Mouse (Mus musculus) C2C12 (cell line): ENCODE data around the gene Nptxr. TPM values are rescaled to one million over a fixed set of nuclear protein-coding genes. Genes with fewer than 3 reads are reported as not detected.

Experiments used
- H3K27me3 ChIP-seq: one replicate; pipeline ENCODE4 v1.6.1; 2011; ENCODE audit not compliant: control insufficient read depth, insufficient read depth, insufficient read length
- H3K36me3 ChIP-seq: one replicate; pipeline ENCODE4 v1.6.1; 2011; ENCODE audit not compliant: control insufficient read depth, insufficient read depth
- H3K4me3 ChIP-seq: one replicate; pipeline ENCODE4 v1.5.1; 2011; ENCODE audit warnings: mild to moderate bottlenecking, control low read depth; ENCODE audit not compliant: poor library complexity, insufficient read depth, severe bottlenecking
- H3K79me2 ChIP-seq: one replicate; pipeline ENCODE4 v1.6.1; 2011; ENCODE audit not compliant: control insufficient read depth, insufficient read depth
- H3K79me3 ChIP-seq: one replicate; pipeline ENCODE4 v1.6.1; 2011; ENCODE audit warnings: low read depth, control low read depth
- H3ac ChIP-seq: one replicate; pipeline ENCODE3; 2011; ENCODE audit warnings: low read depth; ENCODE audit not compliant: control insufficient read depth, insufficient read length
- CEBPB ChIP-seq: IDR thresholded peaks from one replicate; pipeline ENCODE4 v1.6.1; 2011; ENCODE audit warnings: low read depth, mild to moderate bottlenecking, control low read depth, moderate library complexity
- CTCF ChIP-seq: IDR thresholded peaks from one replicate; pipeline ENCODE4 v1.5.1; 2011; ENCODE audit not compliant: control insufficient read depth, insufficient read depth, insufficient read length
- FOSL1 ChIP-seq: IDR thresholded peaks from one replicate; pipeline ENCODE4 v1.8.0; 2011; ENCODE audit warnings: mild to moderate bottlenecking, low read length; ENCODE audit not compliant: poor library complexity, insufficient read depth, severe bottlenecking
- MAX ChIP-seq: IDR thresholded peaks from one replicate; pipeline ENCODE4 v1.6.1; 2011; ENCODE audit warnings: mild to moderate bottlenecking, control low read depth
- MYOD1 ChIP-seq: IDR thresholded peaks from one replicate; pipeline ENCODE4 v1.6.1; 2011; ENCODE audit warnings: low read depth; ENCODE audit not compliant: control insufficient read depth, insufficient read length
- MYOG ChIP-seq: IDR thresholded peaks from one replicate; pipeline ENCODE4 v1.6.1; 2011; ENCODE audit not compliant: control insufficient read depth, insufficient read length; ENCODE audit errors: extremely low read depth
- USF1 ChIP-seq: IDR thresholded peaks from one replicate; pipeline ENCODE4 v1.6.1; 2011; ENCODE audit warnings: low read depth, mild to moderate bottlenecking, control low read depth, moderate library complexity
- polyA plus RNA-seq: library from polyadenylated mRNA; unstranded; fragments of >200 nt; fragmentation: generic; extraction: Trizol; gene quantifications from one replicate; pipeline ENCODE4 v1.2.1, GENCODE M21; 2012; ENCODE audit warnings: missing spikeins

Nptxr gene
- polyA plus RNA-seq, 1 experiment: 26.6 TPM

GRCm38 (mm10) chr15:79755977-79756625 is 48.5 kb downstream of the Nptxr start:
- Histone ChIP-seq H3K79me3 (no peaks in the 10 kb centered on the region), H3K36me3 (no peaks in the 10 kb centered on the region), H3K79me2 (no peaks in the 10 kb centered on the region), H3K27me3 (no peaks in the 10 kb centered on the region), H3ac (no peak overlapping the region), H3K4me3 (no peak overlapping the region)
- TF ChIP-seq MYOD1 (peak; percentile 64), FOSL1 (no peak), CEBPB (no peak), CTCF (no peak)

- H3K79me2 ChIP-seq: no peaks in the 10 kb centered on the region
- TF ChIP-seq MYOG (no peak), CTCF (no peak)
These were observed 49.4 kb downstream of the Nptxr start for GRCm38 (mm10) chr15:79755176-79755575.

GRCm38 (mm10) chr15:79753873-79754272 is 50.7 kb downstream of the Nptxr start:
- Histone ChIP-seq H3K79me2 (no peaks in the 10 kb centered on the region), H3K79me3 (no peaks in the 10 kb centered on the region), H3K4me3 (no peak overlapping the region), H3K36me3 (no peaks in the 10 kb centered on the region), H3K27me3 (no peaks in the 10 kb centered on the region), H3ac (no peak overlapping the region)
- no peak for TF ChIP-seq CTCF
- TF ChIP-seq USF1: no peak
- no peak for TF ChIP-seq MAX
- no peak for TF ChIP-seq MYOD1
- TF ChIP-seq CEBPB: no peak
- TF ChIP-seq MYOG: no peak
- no peak for TF ChIP-seq FOSL1

More at GRCm38 (mm10) chr15:79755176-79755575, 49.4 kb downstream of the Nptxr start:
- no peak overlapping the region for H3ac ChIP-seq
- H3K27me3 ChIP-seq: no peaks in the 10 kb centered on the region
- no peak overlapping the region for H3K4me3 ChIP-seq
- H3K36me3 ChIP-seq: no peaks in the 10 kb centered on the region
- no peaks in the 10 kb centered on the region for H3K79me3 ChIP-seq

DNA sequence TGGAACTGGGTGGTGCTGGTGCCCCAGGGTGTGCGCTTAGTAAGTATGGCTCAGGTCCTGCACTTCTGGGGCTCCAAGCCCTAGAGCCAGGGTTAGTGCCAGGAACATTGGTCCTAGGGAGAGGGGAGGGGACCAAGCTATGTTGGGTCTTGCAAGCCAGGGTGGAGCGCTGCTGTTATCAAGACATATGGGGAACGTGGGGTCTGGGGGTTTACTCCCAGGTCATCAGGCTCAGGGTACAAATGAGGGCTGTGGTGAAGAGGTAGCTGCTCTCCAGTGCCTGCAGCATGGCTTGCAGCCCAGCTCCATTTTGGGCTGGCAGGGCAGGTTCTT is 51.2 kb downstream of the Nptxr start:
- Histone ChIP-seq H3K79me3 (no peaks in the 10 kb centered on the region), H3K36me3 (no peaks in the 10 kb centered on the region), H3K79me2 (no peaks in the 10 kb centered on the region), H3K27me3 (no peaks in the 10 kb centered on the region), H3K4me3 (no peak overlapping the region), H3ac (no peak overlapping the region)
- TF ChIP-seq FOSL1 (no peak), USF1 (no peak)

- no peaks in the 10 kb centered on the region for H3K27me3 ChIP-seq
- H3K36me3 ChIP-seq: no peaks in the 10 kb centered on the region
- no peak overlapping the region for H3ac ChIP-seq
- TF ChIP-seq CTCF (peak; percentile 93), FOSL1 (no peak), MAX (peak; percentile 50)
- no peaks in the 10 kb centered on the region for H3K79me3 ChIP-seq
- H3K79me2 ChIP-seq: no peaks in the 10 kb centered on the region
- H3K4me3 ChIP-seq: no peak overlapping the region
These were observed 51.7 kb downstream of the Nptxr start for GRCm38 (mm10) chr15:79752742-79753419.

DNA sequence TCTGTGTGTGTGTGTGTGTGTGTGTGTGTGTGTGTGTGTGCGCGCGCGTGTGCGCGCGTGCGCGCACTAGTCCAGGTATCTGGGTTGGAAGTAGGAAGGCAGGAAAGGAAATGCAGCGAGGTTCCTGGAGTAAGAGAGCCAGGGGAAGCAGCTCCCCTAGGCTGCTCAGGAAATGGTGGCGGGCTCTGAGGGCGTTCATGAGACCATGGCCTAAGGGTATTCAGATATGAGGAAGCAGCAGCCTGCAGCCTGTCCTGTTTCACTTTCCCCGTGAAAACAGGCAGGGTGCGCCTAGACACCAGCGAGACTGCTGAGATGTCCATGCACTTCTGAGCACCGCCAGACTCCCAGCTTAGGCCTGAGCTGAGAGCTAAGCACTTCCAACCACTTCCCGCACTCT is 52.8 kb downstream of the Nptxr start:
- Histone ChIP-seq H3K4me3 (no peak overlapping the region), H3K79me2 (no peaks in the 10 kb centered on the region), H3K36me3 (no peaks in the 10 kb centered on the region), H3K79me3 (no peaks in the 10 kb centered on the region), H3K27me3 (no peaks in the 10 kb centered on the region), H3ac (no peak overlapping the region)
- TF ChIP-seq MYOG: no peak
- no peak for TF ChIP-seq CEBPB
- no peak for TF ChIP-seq MAX
- no peak for TF ChIP-seq USF1
- no peak for TF ChIP-seq MYOD1
- TF ChIP-seq FOSL1: no peak
- no peak for TF ChIP-seq CTCF

DNA sequence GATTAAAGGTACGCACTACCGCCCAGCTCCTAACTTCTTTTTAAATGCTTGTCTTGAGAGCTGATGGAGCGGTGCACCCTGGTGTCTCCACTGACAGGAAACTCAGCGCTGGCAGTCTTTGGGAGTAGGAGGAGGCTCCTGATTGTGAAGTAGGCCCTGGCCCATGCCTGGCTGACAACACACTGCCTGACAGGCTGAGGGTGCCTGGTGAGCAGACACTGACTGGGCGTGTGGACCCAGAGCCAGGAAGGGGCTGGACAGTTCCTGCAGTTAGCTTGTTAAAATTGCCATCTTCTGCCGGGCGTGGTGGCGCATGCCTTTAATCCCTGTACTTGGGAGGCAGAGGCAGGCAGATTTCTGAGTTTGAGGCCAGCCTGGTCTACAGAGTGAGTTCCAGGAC is 54.3 kb downstream of the Nptxr start:
- Histone ChIP-seq H3K27me3 (no peaks in the 10 kb centered on the region), H3K4me3 (no peak overlapping the region), H3ac (no peak overlapping the region), H3K79me2 (no peaks in the 10 kb centered on the region), H3K36me3 (no peaks in the 10 kb centered on the region), H3K79me3 (no peaks in the 10 kb centered on the region)
- no peak for TF ChIP-seq USF1
- TF ChIP-seq CTCF: no peak
- no peak for TF ChIP-seq MYOD1
- TF ChIP-seq MYOG: no peak
- TF ChIP-seq FOSL1: no peak
- no peak for TF ChIP-seq MAX
- TF ChIP-seq CEBPB: no peak
